Mouse (Mus musculus) left cerebral cortex, adult 18-20 months (tissue): ENCODE results near the gene Ang5. TPM values are rescaled to one million over a fixed set of nuclear protein-coding genes. Genes with fewer than 3 reads are reported as not detected.
"Not testable (repeated sequence)": the region's sequence is repeated elsewhere in the genome, so short reads cannot be mapped to it uniquely, and the experiment has no call there.

ENCODE experiments used
- DNase-seq, 2 experiments: peaks; one replicate each; pipeline ENCODE4 v3.0.0; 2021 to 2022; ENCODE audit warnings: low spot score in 2 of 2, mixed read lengths in 1 of 2
- long read RNA-seq, 2 experiments: library from polyadenylated mRNA; stranded (forward); transcript quantifications; one replicate each; pipeline ENCODE4 v2.0.0; 2021
- total RNA-seq, 2 experiments: library from RNA; stranded (reverse); gene quantifications; 2 replicates each; pipeline ENCODE4 v1.2.3; 2021

Ang5 gene
- total RNA-seq: not detected
- long read RNA-seq, experiment 1: 0 reads
- long read RNA-seq, experiment 2: 0 reads

DNA sequence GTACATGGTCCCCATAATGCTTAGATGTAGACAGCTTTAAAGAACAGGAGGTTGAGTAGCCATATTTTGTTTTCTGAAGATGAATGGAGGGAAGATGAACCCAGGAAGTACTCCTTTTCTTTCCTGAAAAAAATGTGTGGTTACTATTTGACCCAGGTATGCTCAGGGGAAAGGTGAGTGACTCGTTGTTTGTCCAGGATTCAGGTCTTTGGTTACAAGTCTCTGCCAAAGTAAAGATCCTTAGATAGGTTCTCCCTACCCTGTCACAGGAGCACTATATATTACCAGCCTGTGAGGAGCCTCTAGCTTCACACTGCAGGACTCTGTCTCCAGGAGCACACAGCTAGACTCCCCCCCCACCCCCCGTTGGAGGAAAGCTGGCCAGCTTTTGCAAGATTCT lies at the start of gene Ang5:
Ang5 (plus strand) TSS at position 301 of the 400 bp plus-strand sequence.
- not testable (repeated sequence) for DNase-seq

DNA sequence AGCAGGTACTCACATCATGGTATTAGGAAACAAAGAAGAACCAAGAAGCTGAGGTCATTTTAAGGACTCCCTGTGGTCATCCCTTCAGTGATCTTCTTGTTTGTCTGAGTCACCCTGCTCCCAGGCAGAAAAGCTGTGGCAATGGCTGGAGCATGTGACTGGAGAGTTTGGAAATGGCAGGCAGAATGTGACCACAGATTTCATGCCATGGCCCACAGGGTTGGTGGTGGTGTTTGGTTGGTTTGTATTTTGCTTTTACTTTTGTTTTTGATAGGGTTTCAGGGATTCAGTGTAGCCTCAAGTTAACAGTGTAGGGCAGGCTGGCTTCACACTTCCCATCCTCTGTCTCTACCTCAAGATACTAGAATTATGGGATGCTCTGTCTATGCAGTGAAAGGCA lies 38.7 kb upstream of the Ang5 start:
- not testable (repeated sequence) for DNase-seq

DNA sequence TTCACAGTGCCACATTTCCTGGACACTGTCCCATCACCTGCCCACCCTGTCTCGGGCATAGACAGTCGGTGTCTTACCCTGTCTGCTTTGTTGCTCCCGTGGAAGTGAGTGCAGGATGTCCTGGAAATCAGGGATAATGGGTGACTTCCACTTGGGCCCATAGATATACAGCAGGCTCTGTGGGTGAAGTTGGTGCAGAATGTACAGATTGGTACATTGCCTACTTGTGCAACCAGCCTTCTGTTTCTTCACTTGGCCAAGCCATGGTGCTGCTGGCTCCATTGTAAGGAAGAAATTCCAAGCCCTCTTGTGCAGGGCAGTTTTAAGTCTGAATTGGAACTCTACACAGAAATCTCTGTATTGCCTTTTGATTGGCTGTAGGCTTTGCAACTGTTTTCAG lies 33.4 kb upstream of the Ang5 start, which contains the start of gene Ear10:
Ear10 (minus strand) TSS at position 101 of the 400 bp plus-strand sequence.
- not testable (repeated sequence) for DNase-seq

DNA sequence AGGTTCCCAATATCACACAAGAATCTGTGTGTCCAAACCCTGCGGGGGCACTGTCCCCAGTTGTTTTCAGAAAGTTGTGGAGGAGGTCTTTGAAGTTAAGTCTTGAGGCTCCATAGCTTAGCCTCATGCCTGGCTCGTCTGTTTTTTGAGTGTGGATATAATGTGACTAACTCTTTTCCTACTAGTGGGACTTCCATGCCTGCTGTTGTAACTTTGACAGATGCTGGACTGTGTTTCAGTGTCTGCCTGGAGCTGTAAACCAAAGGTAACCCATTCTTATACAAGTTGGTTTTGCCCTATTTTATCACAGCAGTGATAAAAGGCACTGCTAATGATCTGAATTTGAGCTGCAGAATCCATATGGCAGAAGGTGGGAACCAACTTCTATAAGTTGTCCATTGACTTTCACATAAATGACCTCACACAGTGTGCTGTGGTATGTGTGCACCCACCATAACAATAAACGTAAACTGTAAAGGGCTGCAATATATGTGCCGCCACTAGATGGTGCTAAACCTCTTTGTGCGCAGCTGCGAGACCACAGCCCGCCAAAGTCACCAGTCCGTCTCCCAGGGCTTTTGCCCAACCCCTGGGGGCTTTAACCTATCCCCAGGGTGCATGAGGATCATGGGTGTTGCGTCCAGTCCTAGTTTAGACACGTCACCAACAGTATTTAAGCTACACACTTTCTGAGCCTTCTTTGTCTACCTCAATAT lies 32.0 kb upstream of the Ang5 start, which contains the start of gene Gm8113:
Gm8113 (plus strand) TSS at position 703 of the 716 bp plus-strand sequence.
- peak; percentile 37 to 55 for DNase-seq

DNA sequence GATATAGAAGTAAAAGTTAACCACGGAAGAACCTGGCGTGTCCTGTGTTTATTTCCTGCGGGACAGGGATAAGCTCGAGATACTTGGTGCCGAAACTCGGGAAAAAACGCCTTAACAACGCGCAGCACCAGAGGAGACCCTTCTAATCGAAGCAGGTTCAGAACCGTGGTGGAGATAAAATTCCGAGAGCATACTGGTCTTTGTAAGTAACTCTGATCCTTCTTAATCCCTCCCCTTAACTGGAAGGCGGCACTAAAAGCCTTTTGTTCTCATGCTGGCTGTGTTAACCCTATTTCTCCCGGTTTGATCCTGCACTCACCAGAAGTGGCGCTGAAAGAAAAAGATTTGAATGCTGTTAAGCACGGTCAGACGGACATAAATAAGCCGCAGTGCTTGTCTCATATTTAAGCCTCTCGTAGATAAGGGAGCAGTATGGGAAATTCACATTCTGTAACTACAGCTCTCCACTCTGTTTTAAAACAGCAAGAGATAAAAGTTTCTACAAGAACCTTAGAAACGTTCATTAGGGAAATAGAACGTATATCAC lies 31.4 kb upstream of the Ang5 start:
- DNase-seq: not testable (repeated sequence)

DNA sequence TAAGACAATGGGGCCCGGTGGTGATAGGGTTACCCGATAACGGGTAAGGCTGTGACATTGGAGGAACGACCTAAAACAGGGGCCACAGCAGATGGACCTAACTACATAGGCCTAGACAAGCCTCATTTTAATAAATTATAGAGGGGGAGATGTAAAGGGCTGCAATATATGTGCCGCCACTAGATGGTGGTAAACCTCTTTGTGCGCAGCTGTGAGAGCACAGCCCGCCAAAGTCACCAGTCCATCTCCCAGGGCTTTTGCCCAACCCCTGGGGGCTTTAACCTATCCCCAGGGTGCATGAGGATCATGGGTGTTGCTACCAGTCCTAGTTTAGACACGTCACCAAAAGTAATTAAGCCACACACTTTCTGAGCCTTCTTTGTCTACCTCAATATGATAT lies 23.9 kb upstream of the Ang5 start:
- peak; percentile 18 to 39 for DNase-seq

DNA sequence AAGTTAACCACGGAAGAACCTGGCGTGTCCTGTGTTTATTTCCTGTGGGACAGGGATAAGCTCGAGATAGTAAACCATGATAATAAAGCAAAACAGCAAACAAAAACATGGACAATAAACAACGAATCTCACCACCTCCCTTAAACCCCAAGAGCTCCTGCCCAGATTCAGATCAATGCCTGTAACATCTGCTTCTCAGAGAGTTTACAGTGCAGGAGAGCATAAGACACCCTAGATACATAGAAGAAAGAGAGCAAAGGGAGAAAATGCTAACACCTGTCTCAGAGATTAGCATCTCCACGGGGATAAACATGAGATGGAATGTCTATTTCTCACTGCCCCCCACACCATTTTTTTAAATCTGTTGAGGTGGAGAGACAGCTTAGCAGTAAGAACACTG lies 23.5 kb upstream of the Ang5 start:
- not testable (repeated sequence) for DNase-seq

DNA sequence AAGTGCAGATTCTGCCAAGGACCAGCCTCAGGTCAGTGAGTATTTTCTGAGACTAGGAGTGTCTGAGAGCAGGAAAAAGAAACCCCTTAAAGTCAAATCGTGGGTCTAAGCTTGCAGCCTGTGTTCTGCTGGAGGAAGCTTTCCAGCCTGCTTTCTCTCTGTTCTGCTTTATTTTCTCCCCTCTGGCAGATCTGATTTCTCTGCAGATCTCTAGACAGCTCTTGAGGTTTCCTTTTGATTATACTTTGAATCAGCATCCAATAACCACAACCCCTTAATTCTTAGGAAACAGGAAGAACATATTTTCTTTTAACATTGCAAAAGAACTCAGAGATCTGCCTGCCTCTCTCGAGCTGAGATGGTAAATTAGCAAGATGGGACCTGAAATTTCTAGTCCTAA lies 3.5 kb upstream of the Ang5 start:
- DNase-seq: not testable (repeated sequence)

DNA sequence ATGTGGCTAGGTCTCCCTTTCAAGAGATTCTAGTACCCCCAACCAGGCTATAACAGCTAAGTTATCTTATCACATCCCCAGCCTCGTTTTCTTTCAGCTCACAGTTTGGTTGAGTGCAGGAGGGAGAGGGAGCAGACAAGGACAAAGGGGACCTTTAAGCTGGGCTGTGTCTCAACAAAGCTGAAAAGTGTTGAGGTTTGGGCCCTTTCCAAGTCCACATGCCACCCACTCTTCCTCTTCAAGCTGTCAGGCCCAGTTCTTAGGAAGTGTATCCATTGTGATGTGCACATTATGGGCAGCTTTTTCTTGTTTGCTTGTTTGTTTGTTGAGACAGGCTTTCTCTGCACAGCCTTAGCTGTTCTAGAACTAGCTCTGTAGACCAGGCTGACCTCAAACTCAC lies 1.8 kb upstream of the Ang5 start:
- DNase-seq: not testable (repeated sequence)

DNA sequence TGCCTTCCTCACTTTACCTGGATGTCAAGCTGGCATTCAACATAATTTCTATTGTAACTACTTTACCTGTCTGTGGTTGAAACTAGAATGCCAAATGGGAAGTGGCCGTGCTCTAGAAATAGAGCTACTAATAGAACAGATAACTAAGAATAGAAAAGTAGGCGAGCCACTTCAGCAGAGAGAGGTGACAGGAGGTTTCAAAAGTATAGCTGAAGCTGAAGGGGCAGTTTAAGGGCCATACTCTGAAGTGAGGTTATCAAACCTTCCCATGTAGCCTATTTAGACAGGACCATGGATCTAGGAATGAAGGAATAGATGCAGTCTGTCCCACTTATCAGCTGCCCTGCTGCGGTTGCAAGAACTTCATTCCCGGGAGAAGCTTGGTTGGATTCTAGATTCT lies 26.6 kb downstream of the Ang5 start:
- no peak for DNase-seq

DNA sequence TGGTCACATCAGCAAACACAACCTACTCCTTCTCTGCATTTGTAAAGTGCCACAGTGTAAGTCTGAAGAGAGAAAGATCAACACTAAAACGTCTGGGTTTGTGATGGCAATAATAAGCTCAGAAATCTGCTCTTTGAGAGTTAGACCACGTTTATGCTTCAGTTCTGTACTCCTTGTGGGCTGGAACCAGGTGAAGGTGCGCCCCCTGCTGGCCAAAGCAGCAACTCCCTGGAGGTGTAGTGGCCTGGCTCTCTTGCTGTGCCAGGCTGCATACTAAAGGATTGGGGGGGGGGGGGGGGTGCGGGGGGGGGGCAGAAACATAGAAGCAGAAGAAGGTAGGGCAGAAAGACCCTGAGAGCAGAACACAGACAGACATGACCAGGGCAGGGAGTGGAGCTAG lies 27.0 kb downstream of the Ang5 start:
- peak; percentile 30 to 57 for DNase-seq

DNA sequence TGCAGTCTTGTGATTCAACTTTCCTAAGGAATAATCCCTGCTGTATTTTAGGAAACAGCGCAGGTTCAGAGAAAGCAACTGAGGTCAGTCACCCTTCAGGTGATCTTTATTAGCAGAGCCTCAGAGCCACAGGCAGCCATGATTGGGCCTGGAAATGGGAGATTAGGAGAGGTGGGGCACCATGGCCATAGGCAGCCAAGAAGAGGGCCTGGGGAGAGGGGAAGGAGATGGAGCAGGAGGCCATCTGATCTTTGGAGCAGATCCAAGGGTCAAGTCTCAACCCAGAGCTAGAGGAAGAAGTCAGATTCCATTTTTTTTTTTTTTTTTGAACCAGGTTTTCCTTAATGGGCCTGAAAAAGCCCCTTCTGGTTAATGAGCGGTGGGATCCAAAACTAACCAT lies 29.3 kb downstream of the Ang5 start:
- DNase-seq: no peak

DNA sequence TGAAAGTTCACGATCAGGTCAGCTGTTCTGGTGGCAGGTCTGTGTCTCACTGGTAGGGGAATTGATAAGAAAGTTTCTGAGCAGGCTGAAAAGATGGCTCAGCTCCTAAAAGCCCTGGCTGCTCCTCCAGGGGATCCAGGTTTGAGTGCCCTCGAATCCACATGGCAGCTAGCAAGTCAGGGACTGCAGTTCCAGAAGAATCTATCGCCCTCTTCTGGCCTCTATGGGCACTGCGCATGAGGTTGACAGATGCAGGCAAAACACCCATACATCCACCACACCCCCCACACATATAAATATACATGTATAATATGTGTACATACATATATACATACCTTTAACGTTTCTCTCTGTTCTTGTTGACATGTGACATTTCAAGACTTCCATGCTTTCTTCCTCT lies 30.5 kb downstream of the Ang5 start:
- DNase-seq: peak; percentile 77 to 85

DNA sequence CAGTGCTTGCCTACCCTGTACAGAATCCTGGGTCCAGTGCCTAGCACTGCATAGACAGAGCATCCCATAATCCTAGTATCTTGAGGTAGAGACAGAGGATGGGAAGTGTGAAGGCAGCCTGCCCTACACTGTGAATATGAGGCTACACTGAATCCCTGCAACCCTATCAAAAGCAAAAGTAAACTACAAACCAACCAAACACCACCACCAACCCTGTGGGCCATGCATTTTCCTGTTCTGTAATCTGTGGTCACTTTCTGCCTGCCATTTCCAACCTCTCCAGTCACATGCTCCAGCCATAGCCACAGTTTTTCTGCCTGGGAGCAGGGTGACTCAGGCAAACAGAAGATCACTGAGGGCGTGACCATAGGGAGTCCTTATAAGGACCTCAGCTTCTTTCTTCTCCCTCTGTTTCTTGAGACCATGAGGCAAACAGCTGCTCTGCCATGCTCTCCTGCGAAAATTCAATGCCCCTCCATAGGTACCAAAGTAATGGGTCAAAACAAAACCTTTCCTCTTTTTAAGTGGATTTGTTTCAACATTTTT lies 41.7 kb downstream of the Ang5 start:
- not testable (repeated sequence) for DNase-seq

DNA sequence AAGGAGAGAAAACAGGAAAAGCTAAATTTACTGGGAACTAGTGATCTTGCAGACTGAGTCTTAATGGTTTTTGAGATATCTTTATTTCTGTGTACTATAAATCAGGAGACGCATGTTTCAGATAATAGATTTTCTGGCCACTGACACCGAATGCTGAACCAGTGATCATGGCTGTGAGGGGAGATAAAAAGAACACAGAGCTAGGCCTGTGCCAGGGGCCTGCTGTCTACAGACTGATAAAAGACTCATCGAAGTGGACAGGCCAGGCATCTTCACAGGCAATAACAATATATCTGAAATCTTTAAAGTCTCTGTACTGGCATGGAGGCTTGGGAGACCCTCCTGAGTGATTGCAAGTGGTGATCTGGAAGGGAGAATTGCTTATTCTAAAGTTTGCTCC lies 44.7 kb downstream of the Ang5 start:
- DNase-seq: no peak

DNA sequence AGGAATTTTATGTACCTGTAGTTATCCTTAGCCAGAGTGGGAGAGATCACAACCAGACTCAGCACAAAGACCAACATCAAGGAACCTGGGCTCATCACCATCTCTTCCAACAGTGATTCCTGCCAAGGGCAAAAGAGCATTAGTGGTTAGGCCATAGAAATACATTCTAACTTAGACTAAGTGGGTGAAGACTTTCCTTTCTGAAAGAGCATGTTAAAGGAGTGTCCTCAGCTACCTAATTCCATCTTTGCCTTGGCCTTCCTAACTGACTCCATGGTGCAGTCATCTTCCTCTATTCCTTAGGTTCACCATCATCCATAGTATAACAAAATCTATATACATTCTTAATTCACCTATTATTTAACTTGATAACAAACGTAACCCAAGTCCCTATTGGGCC lies 45.3 kb downstream of the Ang5 start, which contains the start of gene Ang6:
Ang6 (minus strand) TSS at position 101 of the 400 bp plus-strand sequence.
- no peak for DNase-seq

DNA sequence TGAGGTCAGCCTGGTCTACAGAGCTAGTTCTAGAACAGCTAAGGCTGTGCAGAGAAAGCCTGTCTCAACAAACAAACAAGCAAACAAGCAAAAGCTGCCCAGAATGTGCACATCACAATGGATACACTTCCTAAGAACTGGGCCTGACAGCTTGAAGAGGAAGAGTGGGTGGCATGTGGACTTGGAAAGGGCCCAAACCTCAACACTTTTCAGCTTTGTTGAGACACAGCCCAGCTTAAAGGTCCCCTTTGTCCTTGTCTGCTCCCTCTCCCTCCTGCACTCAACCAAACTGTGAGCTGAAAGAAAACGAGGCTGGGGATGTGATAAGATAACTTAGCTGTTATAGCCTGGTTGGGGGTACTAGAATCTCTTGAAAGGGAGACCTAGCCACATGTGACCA lies 51.2 kb downstream of the Ang5 start:
- DNase-seq: not testable (repeated sequence)

DNA sequence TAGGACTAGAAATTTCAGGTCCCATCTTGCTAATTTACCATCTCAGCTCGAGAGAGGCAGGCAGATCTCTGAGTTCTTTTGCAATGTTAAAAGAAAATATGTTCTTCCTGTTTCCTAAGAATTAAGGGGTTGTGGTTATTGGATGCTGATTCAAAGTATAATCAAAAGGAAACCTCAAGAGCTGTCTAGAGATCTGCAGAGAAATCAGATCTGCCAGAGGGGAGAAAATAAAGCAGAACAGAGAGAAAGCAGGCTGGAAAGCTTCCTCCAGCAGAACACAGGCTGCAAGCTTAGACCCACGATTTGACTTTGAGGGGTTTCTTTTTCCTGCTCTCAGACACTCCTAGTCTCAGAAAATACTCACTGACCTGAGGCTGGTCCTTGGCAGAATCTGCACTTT lies 52.8 kb downstream of the Ang5 start:
- not testable (repeated sequence) for DNase-seq
